Mouse (Mus musculus): Measurements from ENCODE around the gene Eml3. TPM values are rescaled to one million over a fixed set of nuclear protein-coding genes. Genes with fewer than 3 reads are reported as not detected.

Gene Eml3
- polyA plus RNA-seq, 1 experiment from 2014 or later = 21.3 TPM

DNA sequence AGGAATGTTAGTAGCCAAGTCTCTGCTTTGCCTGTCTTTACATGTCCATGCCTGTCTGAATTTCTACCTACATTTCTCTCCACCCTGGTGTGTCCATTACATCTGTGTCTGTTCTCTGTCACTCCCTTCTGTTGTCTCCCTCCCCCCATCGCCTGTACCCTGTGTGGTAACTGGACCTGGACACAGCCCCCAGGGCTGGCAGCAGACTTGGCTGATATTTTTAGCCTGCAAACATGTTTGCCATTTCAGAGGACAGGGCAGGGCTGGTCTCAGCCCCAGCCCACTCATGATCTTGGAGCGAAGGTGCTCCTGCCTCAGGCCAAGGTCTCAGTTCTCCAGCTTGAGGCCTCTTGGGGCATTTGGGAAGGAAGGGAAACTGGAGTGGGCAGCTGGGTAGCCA lies 58.5 kb downstream of the Eml3 start:
- H3K4me1 ChIP-seq (replicated peaks) = peaks cover 68% of the 10 kb centered on the region
- H3K27ac ChIP-seq = 0 out of 2 replicates have a peak overlapping the region, but pooled peaks have one; percentile 8
- H3K9me3 ChIP-seq = no peaks in the 10 kb centered on the region
- H3K4me3 ChIP-seq = peak overlapping the region; percentile 18; the same call in 1 of the 2 replicates
- H3K27me3 ChIP-seq (ENCODE audit: insufficient read depth, poor library complexity, severe bottlenecking) = peaks cover 60% of the 10 kb centered on the region
- H3K36me3 ChIP-seq = no peaks in the 10 kb centered on the region
- WGBS = 47% methylated on average over 2 of the region's 2 CpGs
- no peak for DNase-seq (ENCODE audit: low spot score)

DNA sequence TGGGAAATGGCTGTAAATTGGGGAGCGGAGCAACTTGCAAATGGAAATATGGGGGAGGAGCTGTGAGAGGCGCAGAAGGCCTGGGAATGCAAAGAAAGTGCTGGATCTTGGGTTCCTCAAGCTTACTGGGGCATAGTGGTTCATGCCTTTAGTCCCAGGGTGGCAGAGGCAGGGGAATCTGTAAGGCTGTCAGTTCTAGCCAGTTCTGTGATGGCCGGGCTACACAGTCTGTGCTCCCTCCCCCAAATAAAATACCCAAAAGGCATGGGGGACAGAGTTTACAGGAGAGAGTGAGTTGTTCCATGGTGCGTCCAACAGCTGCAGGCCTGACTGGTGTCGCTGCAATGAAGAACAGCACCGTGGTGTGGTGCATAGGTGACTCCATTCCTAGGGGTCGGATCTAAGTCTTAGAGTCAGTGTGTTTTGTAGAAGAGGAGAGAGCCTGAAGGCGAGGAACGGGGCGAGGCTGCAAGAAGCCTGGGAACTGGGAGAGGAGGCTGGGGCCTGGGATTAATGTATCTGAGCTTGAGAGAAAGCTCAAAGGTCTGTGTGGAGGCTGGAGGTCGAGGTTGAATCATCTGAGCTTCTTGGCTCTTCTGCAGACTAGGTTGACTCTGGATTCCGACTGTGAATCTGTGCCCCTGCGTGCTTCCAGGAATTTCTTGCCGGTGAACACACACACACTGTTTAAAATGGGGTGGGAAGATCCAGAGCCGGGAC lies 59.2 kb downstream of the Eml3 start:
- WGBS = 8% methylated on average over 15 of the region's 15 CpGs
- H3K27ac ChIP-seq = peak overlapping the region; percentile 86; the same call in 1 of the 2 replicates
- no peaks in the 10 kb centered on the region for H3K36me3 ChIP-seq
- peaks cover 60% of the 10 kb centered on the region for H3K27me3 ChIP-seq (ENCODE audit: insufficient read depth, poor library complexity, severe bottlenecking)
- H3K4me1 ChIP-seq (replicated peaks) = peaks cover 68% of the 10 kb centered on the region
- no peak for DNase-seq (ENCODE audit: low spot score)
- peak overlapping the region; percentile 70 for H3K4me3 ChIP-seq
- H3K9me3 ChIP-seq = no peaks in the 10 kb centered on the region

DNA sequence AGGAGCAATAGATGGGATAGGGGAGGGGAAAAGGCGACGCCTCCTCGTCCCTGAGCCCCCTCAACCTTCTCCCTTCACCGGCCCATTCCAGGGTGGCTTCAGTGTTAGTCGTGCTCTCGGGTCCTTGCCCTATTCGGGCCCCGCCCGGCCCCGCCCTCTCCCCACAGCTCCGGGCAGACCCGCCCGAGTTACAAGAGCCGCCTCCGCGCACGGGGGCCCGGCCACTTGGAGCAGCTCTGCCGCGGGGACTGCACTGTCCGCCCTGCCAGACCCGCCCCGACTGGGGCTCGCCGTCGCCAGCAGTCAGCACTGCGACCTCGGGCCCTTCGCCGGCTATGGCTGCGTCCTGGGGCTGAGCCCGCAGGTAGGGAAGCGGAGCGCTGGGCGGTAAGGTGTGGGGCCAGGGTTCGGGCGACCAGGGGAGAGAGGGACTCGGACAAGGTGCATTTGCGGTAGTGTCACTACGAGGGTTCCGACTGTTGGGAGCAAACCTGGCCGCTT lies 59.8 kb downstream of the Eml3 start, which contains the start of gene Ahnak:
Gene Ahnak (plus strand): TSS at position 219 of the 501 bp plus-strand sequence.
- H3K4me3 ChIP-seq = peak within 1 kb of the TSS; percentile 70
- no peaks in the 10 kb centered on the region for H3K9me3 ChIP-seq
- peaks cover 62% of the 10 kb centered on the region for H3K4me1 ChIP-seq (replicated peaks)
- H3K27me3 ChIP-seq (ENCODE audit: insufficient read depth, poor library complexity, severe bottlenecking) = peaks cover 60% of the 10 kb centered on the region
- H3K27ac ChIP-seq = peak within 1 kb of the TSS; percentile 86
- peak; percentile 71 for DNase-seq (ENCODE audit: low spot score)
- no peaks in the 10 kb centered on the region for H3K36me3 ChIP-seq
- WGBS = under 1% methylated on average over 41 of the region's 42 CpGs

DNA sequence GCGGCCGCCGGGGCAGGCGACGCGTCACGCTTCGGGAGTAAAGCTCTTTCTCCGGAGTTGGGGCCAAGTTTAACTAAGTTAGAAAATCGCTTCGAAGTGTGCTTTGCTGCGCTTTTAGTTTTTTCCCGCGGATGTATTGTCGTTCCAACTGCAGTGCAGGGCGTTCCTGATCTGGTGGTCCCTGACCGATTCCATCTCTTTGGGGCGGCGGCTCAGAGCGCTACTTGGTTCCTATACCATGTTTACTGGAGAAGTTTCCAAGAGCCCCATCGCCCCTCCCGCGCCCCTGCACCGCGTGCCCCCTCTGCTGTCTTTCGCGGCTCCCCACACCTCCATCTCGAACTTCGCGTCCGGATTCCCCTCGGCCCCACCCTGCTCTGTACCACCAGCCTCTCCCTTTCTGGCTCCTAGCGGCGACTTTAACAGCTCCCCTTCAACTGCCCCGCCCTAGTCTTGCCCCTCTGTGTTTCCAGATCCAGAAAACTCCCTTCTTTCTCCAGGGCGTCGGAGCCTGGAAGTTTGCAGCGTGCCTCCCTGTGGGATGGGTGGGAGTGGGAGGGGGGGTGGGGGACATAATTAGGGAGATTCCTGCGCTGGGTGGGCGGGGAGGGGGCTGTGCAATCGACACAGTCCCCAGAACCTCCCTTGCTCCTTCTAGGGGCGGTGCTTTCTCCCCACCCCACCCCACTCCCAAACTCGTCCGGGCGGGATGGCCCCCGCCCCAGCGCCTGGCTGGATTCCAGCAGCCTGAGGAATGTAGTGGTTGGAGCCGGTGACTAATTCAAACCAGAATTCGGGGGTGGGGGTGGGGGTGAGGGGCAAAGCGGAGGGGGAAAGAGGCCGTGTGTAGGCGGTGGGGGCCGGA lies 60.4 kb downstream of the Eml3 start:
- Histone ChIP-seq H3K9me3 (no peaks in the 10 kb centered on the region), H3K27ac (peak overlapping the region; percentile 86), H3K27me3 (ENCODE audit: insufficient read depth, poor library complexity, severe bottlenecking) (peaks cover 60% of the 10 kb centered on the region), H3K4me3 (peak overlapping the region; percentile 70), H3K36me3 (no peaks in the 10 kb centered on the region), H3K4me1 (replicated peaks) (peaks cover 55% of the 10 kb centered on the region)
- peak; percentile 81 for DNase-seq (ENCODE audit: low spot score)
- under 1% methylated on average over 53 of the region's 53 CpGs for WGBS

DNA sequence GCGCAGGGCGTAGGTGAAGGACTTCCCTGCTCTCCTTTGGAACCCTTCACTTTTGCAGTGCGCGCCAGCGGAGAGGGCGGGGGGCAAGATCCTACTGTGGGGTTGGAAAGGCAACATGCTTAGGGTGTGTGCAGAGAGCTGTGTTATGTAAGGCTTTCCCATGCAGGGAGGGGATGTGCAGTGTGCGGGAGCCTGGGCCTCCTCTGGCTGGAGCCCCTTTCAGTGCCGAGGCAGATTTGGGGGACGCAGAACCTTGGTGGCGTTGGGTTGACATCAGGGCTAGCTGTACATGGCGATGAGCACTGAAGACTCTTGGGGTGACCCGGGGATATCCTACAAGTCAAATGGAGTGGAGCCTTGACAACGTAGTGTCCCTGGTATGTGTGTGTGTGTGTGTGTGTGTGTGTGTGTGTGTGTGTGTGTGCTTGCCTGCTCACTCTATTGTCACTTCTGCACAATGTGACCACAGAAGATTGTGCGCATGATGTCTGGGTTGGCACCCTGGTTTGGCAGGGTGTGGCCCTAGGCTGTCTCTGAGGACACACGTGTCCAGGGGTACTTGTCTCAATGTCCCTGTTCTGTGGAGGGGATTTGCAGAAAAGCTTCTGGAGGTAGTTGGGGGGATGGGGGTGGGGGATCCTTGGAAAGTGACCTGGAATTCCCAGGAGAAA lies 61.2 kb downstream of the Eml3 start:
- Histone ChIP-seq H3K27ac (peak overlapping the region; percentile 86), H3K4me1 (replicated peaks) (peaks cover 49% of the 10 kb centered on the region), H3K27me3 (ENCODE audit: insufficient read depth, poor library complexity, severe bottlenecking) (peaks cover 60% of the 10 kb centered on the region), H3K4me3 (peak overlapping the region; percentile 70), H3K36me3 (no peaks in the 10 kb centered on the region), H3K9me3 (no peaks in the 10 kb centered on the region)
- 17% methylated on average over 15 of the region's 15 CpGs for WGBS
- DNase-seq (ENCODE audit: low spot score) = no peak

Other genes starting within 250 kb of the Eml3 start
- gene Slc3a2, start 206.2 kb upstream of the Eml3 start, polyA plus RNA-seq (2016; fragmentation: Nextera tagmentation; extraction: Ambion mirVana) = 128 and 146 TPM in 2 replicates
- gene Wdr74, start 193.7 kb upstream of the Eml3 start, polyA plus RNA-seq (2016; fragmentation: Nextera tagmentation; extraction: Ambion mirVana) = 112 and 115 TPM in 2 replicates
- 2.8 and 2.9 TPM in 2 replicates for gene 1700092M07Rik, start 188.8 kb upstream of the Eml3 start, polyA plus RNA-seq (2016; fragmentation: Nextera tagmentation; extraction: Ambion mirVana)
- 95.6 and 106 TPM in 2 replicates for gene Stx5a, start 188.1 kb upstream of the Eml3 start, polyA plus RNA-seq (2016; fragmentation: Nextera tagmentation; extraction: Ambion mirVana)
- 233 and 249 TPM in 2 replicates for gene Nxf1, start 172.5 kb upstream of the Eml3 start, polyA plus RNA-seq (2016; fragmentation: Nextera tagmentation; extraction: Ambion mirVana)
- 185 and 220 TPM in 2 replicates for gene Tmem223, start 158.6 kb upstream of the Eml3 start, polyA plus RNA-seq (2016; fragmentation: Nextera tagmentation; extraction: Ambion mirVana)
- 51.7 and 54.4 TPM in 2 replicates for gene Tmem179b, start 155.1 kb upstream of the Eml3 start, polyA plus RNA-seq (2016; fragmentation: Nextera tagmentation; extraction: Ambion mirVana)
- 43.8 and 44.2 TPM in 2 replicates for gene Taf6l, start 143.1 kb upstream of the Eml3 start, polyA plus RNA-seq (2016; fragmentation: Nextera tagmentation; extraction: Ambion mirVana)
- 189 and 194 TPM in 2 replicates for gene Polr2g, start 131.0 kb upstream of the Eml3 start, polyA plus RNA-seq (2016; fragmentation: Nextera tagmentation; extraction: Ambion mirVana)
- gene Zbtb3, start 127.0 kb upstream of the Eml3 start, polyA plus RNA-seq (2016; fragmentation: Nextera tagmentation; extraction: Ambion mirVana) = 7.2 and 8.3 TPM in 2 replicates
- 52.0 and 67.5 TPM in 2 replicates for gene Ttc9c, start 110.2 kb upstream of the Eml3 start, polyA plus RNA-seq (2016; fragmentation: Nextera tagmentation; extraction: Ambion mirVana)
- gene Hnrnpul2, start 109.5 kb upstream of the Eml3 start, polyA plus RNA-seq (2016; fragmentation: Nextera tagmentation; extraction: Ambion mirVana) = 4.1 and 4.5 TPM in 2 replicates
- gene AC129217.1, start 99.8 kb upstream of the Eml3 start, polyA plus RNA-seq (2016; fragmentation: Nextera tagmentation; extraction: Ambion mirVana) = 0.31 TPM in 1 of 2 replicates, not detected in the other
- 55.8 and 64.3 TPM in 2 replicates for gene Bscl2, start 92.1 kb upstream of the Eml3 start, polyA plus RNA-seq (2016; fragmentation: Nextera tagmentation; extraction: Ambion mirVana)
- 66.7 and 140 TPM in 2 replicates for gene Gng3, start 90.4 kb upstream of the Eml3 start, polyA plus RNA-seq (2016; fragmentation: Nextera tagmentation; extraction: Ambion mirVana)
- 0.44 and 0.47 TPM in 2 replicates for gene Lrrn4cl, start 78.8 kb upstream of the Eml3 start, polyA plus RNA-seq (2016; fragmentation: Nextera tagmentation; extraction: Ambion mirVana)
- 201 and 202 TPM in 2 replicates for gene Ubxn1, start 58.1 kb upstream of the Eml3 start, polyA plus RNA-seq (2016; fragmentation: Nextera tagmentation; extraction: Ambion mirVana)
- 57.9 and 62.5 TPM in 2 replicates for gene Uqcc3, start 48.6 kb upstream of the Eml3 start, polyA plus RNA-seq (2016; fragmentation: Nextera tagmentation; extraction: Ambion mirVana)
- 111 and 112 TPM in 2 replicates for gene Lbhd1, start 45.8 kb upstream of the Eml3 start, polyA plus RNA-seq (2016; fragmentation: Nextera tagmentation; extraction: Ambion mirVana)
- gene Gm49403, start 45.6 kb upstream of the Eml3 start, polyA plus RNA-seq (2016; fragmentation: Nextera tagmentation; extraction: Ambion mirVana) = not detected in 2 replicates
- gene 1810009A15Rik, start 40.7 kb upstream of the Eml3 start, polyA plus RNA-seq (2016; fragmentation: Nextera tagmentation; extraction: Ambion mirVana) = 139 and 159 TPM in 2 replicates
- 0.22 TPM in 1 of 2 replicates, not detected in the other for gene Gm49416, start 40.6 kb upstream of the Eml3 start, polyA plus RNA-seq (2016; fragmentation: Nextera tagmentation; extraction: Ambion mirVana)
- 56.4 and 60.3 TPM in 2 replicates for gene Ints5, start 36.5 kb upstream of the Eml3 start, polyA plus RNA-seq (2016; fragmentation: Nextera tagmentation; extraction: Ambion mirVana)
- gene Ganab, start 31.5 kb upstream of the Eml3 start, polyA plus RNA-seq (2016; fragmentation: Nextera tagmentation; extraction: Ambion mirVana) = 113 and 125 TPM in 2 replicates
- gene B3gat3, start 9.2 kb upstream of the Eml3 start, polyA plus RNA-seq (2016; fragmentation: Nextera tagmentation; extraction: Ambion mirVana) = 63.1 and 78.0 TPM in 2 replicates
- gene Rom1, start 196 bp upstream of the Eml3 start, polyA plus RNA-seq (2016; fragmentation: Nextera tagmentation; extraction: Ambion mirVana) = 3.4 and 4.2 TPM in 2 replicates
- gene Mta2, start 12.3 kb downstream of the Eml3 start, polyA plus RNA-seq (2016; fragmentation: Nextera tagmentation; extraction: Ambion mirVana) = 178 and 184 TPM in 2 replicates
- gene Tut1, start 24.3 kb downstream of the Eml3 start, polyA plus RNA-seq (2016; fragmentation: Nextera tagmentation; extraction: Ambion mirVana) = 39.3 and 41.2 TPM in 2 replicates
- gene Eef1g, start 37.5 kb downstream of the Eml3 start, polyA plus RNA-seq (2016; fragmentation: Nextera tagmentation; extraction: Ambion mirVana) = 402 and 497 TPM in 2 replicates
- 8.1 and 11.0 TPM in 2 replicates for gene Ahnak, start 59.7 kb downstream of the Eml3 start, polyA plus RNA-seq (2016; fragmentation: Nextera tagmentation; extraction: Ambion mirVana)
- not detected in 2 replicates for gene Scgb1a1, start 158.4 kb downstream of the Eml3 start, polyA plus RNA-seq (2016; fragmentation: Nextera tagmentation; extraction: Ambion mirVana)
- 12.9 and 15.3 TPM in 2 replicates for gene Asrgl1, start 206.1 kb downstream of the Eml3 start, polyA plus RNA-seq (2016; fragmentation: Nextera tagmentation; extraction: Ambion mirVana)